Mouse (Mus musculus) kidney, adult 2 months (tissue): ENCODE results near the gene Kank1. TPM values are rescaled to one million over a fixed set of nuclear protein-coding genes. Genes with fewer than 3 reads are reported as not detected.

Source experiments
- DNase-seq: peaks from one replicate; pipeline ENCODE4 v3.0.0; 2021
- H3K27ac ChIP-seq: fragments of 200-500 bp; 2 replicates; pipeline ENCODE4 v1.5.1; 2012; ENCODE audit warnings: low read depth, low read length, control low read depth, inconsistent platforms; ENCODE audit not compliant: insufficient read depth
- H3K27me3 ChIP-seq: fragments of 200-500 bp; replicated peaks from 2 replicates; pipeline ENCODE4 v1.6.1; 2012; ENCODE audit warnings: mild to moderate bottlenecking, moderate library complexity, low read length, inconsistent platforms; ENCODE audit not compliant: control insufficient read depth, insufficient read depth
- H3K36me3 ChIP-seq: fragments of 200-500 bp; 2 replicates; pipeline ENCODE4 v1.6.1; 2012; ENCODE audit warnings: mild to moderate bottlenecking, moderate library complexity, low read length, inconsistent platforms; ENCODE audit not compliant: control insufficient read depth, insufficient read depth
- H3K4me1 ChIP-seq: fragments of 200-500 bp; 2 replicates; pipeline ENCODE4 v1.6.1; 2011; ENCODE audit warnings: low read length; ENCODE audit not compliant: control insufficient read depth, insufficient read depth
- H3K4me3 ChIP-seq: fragments of 200-500 bp; 2 replicates; pipeline ENCODE4 v1.5.1; 2011; ENCODE audit warnings: mild to moderate bottlenecking, low read depth, low read length, control low read depth; ENCODE audit not compliant: insufficient read depth
- CTCF ChIP-seq: fragments of 200-500 bp; conservative IDR thresholded peaks from 2 replicates; pipeline ENCODE4 v1.5.1; 2011; ENCODE audit warnings: low read depth, mild to moderate bottlenecking, control low read depth, low read length, moderate library complexity, mixed read lengths; ENCODE audit not compliant: insufficient read depth, insufficient read length
- POLR2A ChIP-seq: fragments of 200-500 bp; IDR thresholded peaks from one replicate; pipeline ENCODE4 v1.6.1; 2011; ENCODE audit warnings: low read depth, low read length, control low read depth
- WGBS: fragments of 180-500 bp; shearing (Covaris S2); methylation state at CpG from one replicate; pipeline ENCODE4 v1.1.7; 2018; 5-methylcytosine and 5-hydroxymethylcytosine counted together
- polyA plus RNA-seq: library from polyadenylated mRNA; depleted of rRNA; stranded (reverse); fragments of >200 nt; gene quantifications from 2 replicates; pipeline ENCODE4 v1.2.3, GENCODE M21; 2012

Kank1 gene
- polyA plus RNA-seq, 1 experiment: 56.0 TPM

DNA sequence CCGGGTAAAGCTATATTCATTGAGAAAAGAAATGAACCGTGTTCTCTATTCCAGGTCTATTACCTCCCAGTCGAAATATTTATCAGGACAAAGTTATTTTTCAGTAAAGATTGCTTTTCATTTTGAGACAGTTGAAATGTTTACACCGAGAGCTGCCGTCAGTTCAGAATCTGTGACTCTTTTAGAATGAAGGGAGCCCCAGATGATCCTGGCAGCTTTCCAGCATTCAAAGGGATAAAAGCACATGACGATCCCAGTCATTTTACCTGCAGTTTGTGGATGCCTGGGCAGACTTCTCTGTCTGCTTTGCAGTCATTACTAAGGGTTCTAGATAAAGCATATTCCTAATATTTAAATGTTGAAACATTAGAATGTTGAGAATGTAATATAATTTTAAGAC, 107.6 kb downstream of the Kank1 start:
- Histone ChIP-seq H3K27ac (no peak overlapping the region), H3K4me3 (no peak overlapping the region), H3K27me3 (no peaks in the 10 kb centered on the region), H3K4me1 (no peaks in the 10 kb centered on the region), H3K36me3 (no peaks in the 10 kb centered on the region)
- WGBS: 45% methylated on average over 6 of the region's 6 CpGs
- peak; percentile 14 for DNase-seq
- TF ChIP-seq CTCF: no peak
- no peak for TF ChIP-seq POLR2A

DNA sequence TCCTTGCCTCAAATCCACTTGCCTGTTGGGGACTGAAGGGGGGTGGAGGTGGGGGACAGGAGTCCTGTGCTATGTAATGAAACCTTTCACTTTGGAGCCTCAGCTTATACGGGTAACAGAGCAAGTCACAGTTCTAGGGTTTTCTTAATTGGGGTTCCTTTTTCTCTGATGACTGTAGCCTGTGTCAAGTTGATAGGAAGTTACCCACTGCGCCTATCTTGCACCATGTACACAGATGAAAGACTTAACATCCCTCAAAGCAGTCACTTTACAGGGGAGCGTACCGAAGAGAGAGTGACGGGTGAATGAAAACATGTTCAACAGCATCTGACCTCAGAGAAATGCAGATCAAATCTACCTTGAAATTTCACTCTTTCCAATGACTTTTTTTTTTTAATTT, 109.2 kb downstream of the Kank1 start:
- no peak for DNase-seq
- WGBS: 91% methylated on average over 5 of the region's 5 CpGs
- no peaks in the 10 kb centered on the region for H3K27me3 ChIP-seq

DNA sequence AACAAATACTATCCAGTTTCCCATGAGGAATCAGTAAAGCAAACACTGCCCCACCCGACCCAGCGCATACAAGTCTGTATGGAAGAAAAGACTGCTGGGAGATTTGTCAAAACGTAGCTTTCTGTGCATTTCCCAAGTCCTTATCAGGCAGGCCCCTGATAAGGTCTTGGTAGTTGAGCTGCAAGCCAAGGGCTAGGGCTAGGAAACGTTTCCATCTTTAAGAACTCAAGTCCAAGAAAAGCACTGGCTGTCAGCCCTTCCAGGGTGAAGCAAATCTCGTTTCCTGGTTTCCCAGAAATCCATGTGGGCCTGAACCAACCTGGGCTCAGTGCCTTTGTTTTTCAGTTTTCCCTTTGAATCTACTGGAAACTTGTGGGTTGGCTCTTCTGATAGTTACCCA, 110.7 kb downstream of the Kank1 start:
- DNase-seq: no peak
- no peak overlapping the region for H3K27ac ChIP-seq
- WGBS: 61% methylated on average over 5 of the region's 5 CpGs

More for the DNA sequence above, 109.2 kb downstream of the Kank1 start:
- TF ChIP-seq POLR2A: no peak
- no peak overlapping the region for H3K4me3 ChIP-seq
- H3K27ac ChIP-seq: no peak overlapping the region
- no peaks in the 10 kb centered on the region for H3K4me1 ChIP-seq
- H3K36me3 ChIP-seq: no peaks in the 10 kb centered on the region

DNA sequence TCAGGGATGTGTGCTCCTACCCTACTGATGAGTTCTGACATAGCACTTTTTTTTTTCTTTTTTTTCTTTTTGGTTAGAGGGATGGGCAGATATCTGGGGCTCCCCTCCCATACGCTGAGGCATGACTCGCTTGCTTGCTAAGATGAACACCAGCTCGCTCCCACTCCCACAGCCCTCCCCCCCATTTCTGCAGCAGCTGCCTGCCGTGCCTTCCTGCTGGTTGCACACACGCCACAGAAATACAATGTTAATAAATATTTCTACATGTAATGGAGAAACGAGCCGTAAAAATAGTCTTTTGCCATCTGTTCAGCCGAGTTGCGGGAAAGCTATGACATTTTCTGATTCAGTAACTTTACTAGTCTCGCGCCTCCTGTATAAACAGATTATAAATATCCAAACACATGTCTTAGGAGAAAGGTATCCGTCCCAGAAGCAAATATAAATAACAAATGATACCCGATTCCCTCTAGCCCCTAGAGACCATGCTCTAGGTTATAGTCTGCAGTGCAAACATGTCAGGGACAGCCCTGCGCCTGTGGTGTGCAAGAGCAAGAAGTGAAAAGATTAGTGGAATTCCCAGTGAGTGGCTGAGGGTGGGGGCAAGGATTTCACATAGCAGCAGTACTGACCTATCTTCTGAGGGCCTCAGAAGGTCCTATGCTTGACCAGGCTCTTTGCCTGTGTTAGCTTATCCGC, 114.6 kb downstream of the Kank1 start:
- DNase-seq: no peak
- TF ChIP-seq POLR2A (no peak), CTCF (no peak)
- no peak overlapping the region for H3K4me3 ChIP-seq
- H3K27ac ChIP-seq: no peak overlapping the region
- H3K4me1 ChIP-seq: no peaks in the 10 kb centered on the region
- H3K27me3 ChIP-seq: no peaks in the 10 kb centered on the region
- WGBS: 66% methylated on average over 15 of the region's 15 CpGs
- no peaks in the 10 kb centered on the region for H3K36me3 ChIP-seq

More for the DNA sequence above, 110.7 kb downstream of the Kank1 start:
- H3K27me3 ChIP-seq: no peaks in the 10 kb centered on the region
- no peak overlapping the region for H3K4me3 ChIP-seq
- no peak for TF ChIP-seq POLR2A
- no peak for TF ChIP-seq CTCF
- H3K4me1 ChIP-seq: no peaks in the 10 kb centered on the region
- H3K36me3 ChIP-seq: no peaks in the 10 kb centered on the region

DNA sequence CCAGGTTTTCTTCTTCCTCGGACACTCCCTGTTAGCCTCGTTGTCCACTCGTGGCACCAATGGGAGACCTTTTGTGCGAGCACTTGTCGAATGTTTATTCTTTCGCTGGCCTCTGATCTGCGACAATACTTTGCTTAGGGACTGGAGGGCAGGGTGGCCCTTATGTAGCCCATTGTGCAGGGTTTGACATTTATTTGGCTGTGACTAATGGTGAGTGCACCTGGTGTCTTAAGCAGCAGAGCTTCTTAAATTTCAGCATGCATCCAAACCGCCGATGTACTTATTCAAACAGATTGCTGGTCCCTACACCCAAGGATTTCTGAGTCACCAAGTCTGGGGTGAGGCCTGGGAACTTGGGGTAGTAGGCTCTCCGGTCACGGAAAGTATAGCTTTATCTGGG, 120.3 kb downstream of the Kank1 start:
- TF ChIP-seq CTCF (no peak), POLR2A (no peak)
- no peak for DNase-seq
- no peak overlapping the region for H3K4me3 ChIP-seq
- 70% methylated on average over 11 of the region's 11 CpGs for WGBS
- no peaks in the 10 kb centered on the region for H3K27me3 ChIP-seq
- H3K27ac ChIP-seq: no peak overlapping the region
- H3K36me3 ChIP-seq: no peaks in the 10 kb centered on the region
- H3K4me1 ChIP-seq: no peaks in the 10 kb centered on the region

DNA sequence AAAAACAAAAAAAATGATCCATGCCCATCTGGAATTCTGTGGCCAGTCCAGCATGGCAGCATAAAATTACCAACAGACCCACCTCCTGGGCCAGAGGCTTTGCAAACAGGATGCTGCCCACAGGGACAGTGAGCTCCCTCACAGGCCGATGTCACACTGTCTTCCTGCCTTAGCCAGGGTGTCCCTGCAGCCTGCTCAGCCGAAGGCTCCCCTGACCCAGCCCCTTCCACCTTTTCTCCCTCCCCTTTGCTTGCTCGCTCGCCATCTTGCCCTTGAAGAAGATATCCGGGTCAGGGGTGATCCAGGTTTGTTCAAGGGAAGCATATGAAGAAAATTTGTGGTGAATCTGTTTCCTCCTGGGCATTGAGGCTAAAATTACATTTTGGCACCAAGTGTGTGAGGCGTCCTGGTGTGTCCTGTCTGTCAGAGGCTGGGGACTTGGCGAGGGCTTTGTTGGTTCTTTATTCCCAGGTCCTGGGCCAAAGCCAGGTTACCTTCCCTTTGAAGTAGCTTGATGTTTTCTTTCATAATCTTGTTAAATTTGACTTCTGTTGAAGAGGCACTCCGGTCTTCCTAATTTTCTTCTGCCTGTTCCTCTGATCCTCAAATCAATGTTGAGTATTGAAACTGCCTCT, 121.8 kb downstream of the Kank1 start:
- Histone ChIP-seq H3K27me3 (no peaks in the 10 kb centered on the region), H3K27ac (no peak overlapping the region), H3K36me3 (no peaks in the 10 kb centered on the region), H3K4me1 (no peaks in the 10 kb centered on the region), H3K4me3 (no peak overlapping the region)
- 66% methylated on average over 8 of the region's 8 CpGs for WGBS
- DNase-seq: peak; percentile 21
- no peak for TF ChIP-seq POLR2A
- no peak for TF ChIP-seq CTCF

DNA sequence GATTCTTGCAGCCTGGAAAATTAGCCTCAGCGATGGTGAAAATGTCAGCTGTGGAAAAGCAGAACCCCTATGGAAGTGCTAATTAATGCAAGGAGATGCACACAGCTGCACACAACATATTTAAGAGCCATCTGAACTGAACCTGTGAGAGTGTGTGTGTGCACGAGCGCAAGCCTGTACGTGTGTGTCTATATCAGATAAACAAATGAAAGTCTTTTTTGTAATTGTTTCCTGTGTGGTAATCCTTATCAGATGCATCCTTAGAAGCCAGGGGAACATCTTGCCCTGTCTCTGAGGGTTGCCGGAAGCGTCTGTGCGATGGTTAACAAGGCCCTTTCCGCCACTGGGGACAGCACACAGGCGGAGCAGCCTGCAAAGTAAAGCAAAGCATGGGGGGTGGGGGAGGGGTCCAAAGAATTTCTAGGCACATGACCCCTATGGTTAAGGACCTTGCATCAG, 123.8 kb downstream of the Kank1 start:
- H3K36me3 ChIP-seq: no peaks in the 10 kb centered on the region
- DNase-seq: peak; percentile 22
- TF ChIP-seq POLR2A (no peak), CTCF (no peak)
- WGBS: 53% methylated on average over 9 of the region's 9 CpGs
- no peak overlapping the region for H3K4me3 ChIP-seq
- H3K4me1 ChIP-seq: no peaks in the 10 kb centered on the region
- no peaks in the 10 kb centered on the region for H3K27me3 ChIP-seq
- no peak overlapping the region for H3K27ac ChIP-seq
